Mouse (Mus musculus) hindbrain, embryonic 10.5 days (tissue): Measurements from ENCODE around the gene Ppp1r10. TPM values are rescaled to one million over a fixed set of nuclear protein-coding genes. Genes with fewer than 3 reads are reported as not detected.

Experiments
- DNase-seq: peaks from one replicate; pipeline ENCODE4 v3.0.0-alpha.2; 2017; ENCODE audit warnings: low spot score
- H3K27ac ChIP-seq: fragments of 300-500 bp; sonication (generic); 2 replicates; pipeline ENCODE4 v1.5.1; 2016; ENCODE audit warnings: mild to moderate bottlenecking, moderate library complexity
- H3K27me3 ChIP-seq: fragments of 300-500 bp; sonication (generic); 2 replicates; pipeline ENCODE4 v1.6.1; 2016; ENCODE audit warnings: mild to moderate bottlenecking; ENCODE audit not compliant: poor library complexity, insufficient read depth, severe bottlenecking
- H3K36me3 ChIP-seq: fragments of 300-500 bp; sonication (generic); 2 replicates; pipeline ENCODE4 v1.6.1; 2016; ENCODE audit warnings: mild to moderate bottlenecking, moderate library complexity
- H3K4me1 ChIP-seq: fragments of 300-500 bp; sonication (generic); replicated peaks from 2 replicates; pipeline ENCODE4 v1.6.1; 2016; ENCODE audit warnings: mild to moderate bottlenecking
- H3K4me3 ChIP-seq: fragments of 300-500 bp; sonication (generic); 2 replicates; pipeline ENCODE4 v1.5.1; 2016; ENCODE audit warnings: mild to moderate bottlenecking, moderate library complexity
- H3K9me3 ChIP-seq: fragments of 300-500 bp; sonication (generic); 2 replicates; pipeline ENCODE4 v1.6.1; 2016; ENCODE audit warnings: mild to moderate bottlenecking, moderate library complexity
- WGBS: fragments of 180-500 bp; shearing (Covaris S2); methylation state at CpG from one replicate; pipeline ENCODE4 v1.1.7; 2016; 5-methylcytosine and 5-hydroxymethylcytosine counted together
- polyA plus RNA-seq: library from polyadenylated mRNA; unstranded; fragments of >200 nt; fragmentation: Nextera tagmentation; extraction: Ambion mirVana; gene quantifications from 2 replicates; pipeline ENCODE4 v1.2.1, GENCODE M21; 2016

Ppp1r10 gene
- polyA plus RNA-seq, 1 experiment from 2014 or later: 64.5 TPM

DNA sequence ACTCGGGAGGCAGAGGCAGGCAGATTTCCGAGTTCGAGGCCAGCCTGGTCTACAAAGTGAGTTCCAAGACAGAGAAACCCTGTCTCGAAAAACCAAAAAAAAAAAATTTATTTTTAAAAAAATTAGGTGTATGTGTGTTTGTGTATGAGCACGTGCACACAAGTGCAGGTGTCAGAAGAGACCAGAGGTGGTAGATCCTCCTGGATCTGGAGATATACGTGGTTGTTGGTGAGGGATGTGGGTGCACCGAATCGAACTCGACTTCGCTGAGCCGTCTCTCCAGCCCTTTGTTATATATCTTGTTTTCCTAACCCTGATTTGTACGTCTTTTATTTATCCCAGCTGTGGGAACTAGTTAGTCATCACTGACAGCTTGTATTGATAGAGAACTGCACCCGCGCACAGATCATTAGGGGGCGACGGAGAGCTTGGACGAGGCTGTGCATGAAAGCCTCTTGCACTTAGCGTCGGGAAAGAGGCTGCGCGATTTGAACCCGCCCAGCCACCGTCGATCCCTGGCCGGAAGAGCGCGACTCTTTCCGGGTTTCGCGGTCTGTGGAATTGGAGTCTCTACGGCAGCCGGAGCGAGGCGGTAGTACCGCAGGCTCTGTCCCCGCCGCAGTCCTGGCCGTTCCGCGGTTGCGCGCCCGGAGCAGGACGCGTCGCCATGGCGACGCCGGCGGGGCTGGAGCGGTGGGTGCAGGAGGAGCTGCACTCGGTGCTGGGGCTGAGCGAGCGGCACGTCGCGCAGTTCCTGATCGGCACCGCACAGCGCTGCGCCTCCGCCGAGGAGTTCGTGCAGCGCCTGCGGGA is 36.8 kb upstream of the Ppp1r10 start, which contains the start of gene Dhx16:
TSS of gene Dhx16 (plus strand) at position 575 of the 813 bp plus-strand sequence.
- no peaks in the 10 kb centered on the region for H3K27me3 ChIP-seq
- H3K9me3 ChIP-seq: no peaks in the 10 kb centered on the region
- H3K4me1 ChIP-seq: peaks cover 20% of the 10 kb centered on the region
- DNase-seq: peak; percentile 97
- H3K36me3 ChIP-seq: peaks cover 66% of the 10 kb centered on the region
- peak within 1 kb of the TSS; percentile 89 for H3K27ac ChIP-seq
- WGBS: 6% methylated on average over 66 of the region's 66 CpGs
- peak within 1 kb of the TSS; percentile 97 for H3K4me3 ChIP-seq

DNA sequence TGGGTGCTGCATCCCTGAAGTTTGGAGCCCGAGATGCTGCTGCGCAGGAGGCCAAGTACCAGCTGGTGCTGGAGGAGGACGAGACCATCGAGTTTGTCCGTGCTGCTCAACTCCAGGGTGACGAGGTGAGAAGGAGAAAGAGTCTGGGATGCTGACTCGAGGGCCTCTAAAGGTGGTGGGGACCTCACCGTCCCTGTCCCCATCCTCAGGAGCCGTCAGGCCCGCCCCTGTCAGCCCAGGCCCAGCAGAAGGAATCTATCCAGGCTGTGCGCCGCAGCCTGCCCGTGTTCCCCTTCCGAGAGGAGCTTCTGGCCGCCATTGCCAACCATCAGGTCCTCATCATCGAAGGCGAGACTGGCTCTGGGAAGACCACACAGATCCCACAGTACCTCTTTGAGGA is 33.3 kb upstream of the Ppp1r10 start:
- Histone ChIP-seq H3K9me3 (no peaks in the 10 kb centered on the region), H3K4me1 (peaks cover 20% of the 10 kb centered on the region), H3K4me3 (no peak overlapping the region), H3K36me3 (peaks cover 72% of the 10 kb centered on the region), H3K27ac (no peak overlapping the region), H3K27me3 (no peaks in the 10 kb centered on the region)
- DNase-seq: no peak
- WGBS: 93% methylated on average over 17 of the region's 17 CpGs

DNA sequence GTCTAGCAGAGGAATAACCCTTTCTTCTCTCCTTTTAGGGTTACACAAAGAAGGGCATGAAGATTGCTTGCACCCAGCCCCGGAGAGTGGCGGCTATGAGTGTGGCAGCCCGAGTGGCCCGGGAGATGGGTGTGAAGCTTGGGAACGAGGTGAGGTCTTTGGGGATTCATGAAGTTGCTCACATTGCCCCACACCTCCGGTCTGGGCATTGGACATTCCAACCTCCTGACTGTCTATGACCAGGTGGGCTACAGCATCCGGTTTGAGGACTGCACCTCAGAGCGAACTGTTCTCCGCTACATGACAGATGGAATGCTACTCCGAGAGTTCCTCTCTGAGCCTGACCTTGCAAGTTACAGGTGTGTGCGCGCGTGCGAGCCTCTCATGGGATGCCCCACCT is 32.5 kb upstream of the Ppp1r10 start:
- peaks cover 20% of the 10 kb centered on the region for H3K4me1 ChIP-seq
- H3K27me3 ChIP-seq: no peaks in the 10 kb centered on the region
- no peak overlapping the region for H3K27ac ChIP-seq
- WGBS: 95% methylated on average over 14 of the region's 14 CpGs
- no peaks in the 10 kb centered on the region for H3K9me3 ChIP-seq
- no peak overlapping the region for H3K4me3 ChIP-seq
- DNase-seq: no peak
- peaks cover 78% of the 10 kb centered on the region for H3K36me3 ChIP-seq

DNA sequence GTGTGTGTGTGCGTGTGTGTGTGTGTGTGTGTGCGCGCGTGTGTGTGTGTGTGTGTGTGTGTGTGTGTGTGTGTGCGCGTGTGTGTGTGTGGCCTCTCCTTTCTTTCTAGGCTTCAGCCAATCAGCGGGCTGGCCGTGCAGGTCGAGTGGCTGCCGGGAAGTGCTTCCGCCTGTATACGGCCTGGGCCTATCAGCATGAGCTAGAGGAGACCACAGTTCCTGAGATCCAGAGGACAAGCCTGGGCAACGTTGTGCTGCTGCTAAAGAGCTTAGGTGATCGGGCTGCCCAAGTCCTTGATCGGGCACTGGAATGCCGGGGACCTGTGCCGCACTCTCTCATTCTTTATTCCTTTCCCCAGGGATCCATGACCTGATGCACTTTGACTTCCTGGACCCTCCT is 28.5 kb upstream of the Ppp1r10 start:
- no peak overlapping the region for H3K4me3 ChIP-seq
- 93% methylated on average over 13 of the region's 17 CpGs for WGBS
- peaks cover 100% of the 10 kb centered on the region for H3K36me3 ChIP-seq
- DNase-seq: no peak
- H3K4me1 ChIP-seq: no peaks in the 10 kb centered on the region
- no peaks in the 10 kb centered on the region for H3K27me3 ChIP-seq
- no peak overlapping the region for H3K27ac ChIP-seq
- H3K9me3 ChIP-seq: no peaks in the 10 kb centered on the region

DNA sequence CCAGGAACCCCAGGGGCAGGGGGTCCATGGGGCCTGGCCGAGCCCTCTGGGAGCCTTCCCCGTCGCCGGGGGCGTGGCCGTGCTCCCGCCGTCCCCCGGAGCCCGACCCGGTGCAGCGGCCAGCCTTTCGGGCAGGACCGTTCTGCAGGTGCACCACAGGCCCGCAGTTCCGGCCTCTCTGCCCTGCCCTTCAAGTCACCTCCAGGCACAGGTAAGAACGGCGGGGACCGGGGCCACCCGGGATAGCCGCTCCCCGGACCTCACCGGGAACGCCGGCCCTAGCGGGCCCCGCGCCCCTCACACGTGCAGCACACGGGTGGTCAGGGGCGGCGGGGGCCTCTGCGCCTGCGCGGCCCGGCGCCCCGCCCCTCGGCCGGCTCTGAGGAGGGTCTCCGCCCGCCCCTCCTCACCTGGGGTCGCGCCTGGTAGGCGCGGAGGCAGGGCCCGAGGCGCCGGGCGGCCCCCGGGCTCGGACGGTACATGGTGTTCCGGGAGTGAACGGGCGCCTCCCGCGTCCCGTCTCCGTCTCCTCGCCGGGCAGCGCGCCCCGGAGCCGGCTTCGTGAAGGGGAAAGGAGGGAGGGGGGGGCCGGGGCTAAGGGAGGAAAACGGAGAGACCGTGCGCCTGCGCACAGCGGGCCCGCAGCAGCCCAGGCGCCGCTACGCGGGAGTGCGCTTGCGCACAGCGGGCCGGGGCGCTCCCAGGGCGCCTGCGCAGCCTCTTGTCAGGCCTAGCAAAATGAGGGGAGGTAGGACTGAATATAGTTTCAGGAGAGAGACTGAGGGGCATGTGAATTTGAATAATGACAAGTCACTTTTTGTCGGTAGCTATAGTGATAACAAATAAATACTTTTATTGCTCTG is 19.2 kb upstream of the Ppp1r10 start, which contains the start of gene 2310061I04Rik:
TSS of gene 2310061I04Rik (minus strand) at position 651 of the 863 bp plus-strand sequence.
- peak; percentile 91 for DNase-seq
- WGBS: under 1% methylated on average over 86 of the region's 86 CpGs
- Histone ChIP-seq H3K9me3 (no peaks in the 10 kb centered on the region), H3K27me3 (no peaks in the 10 kb centered on the region), H3K4me3 (peak within 1 kb of the TSS; percentile 91), H3K4me1 (peaks cover 31% of the 10 kb centered on the region), H3K27ac (peak within 1 kb of the TSS; percentile 98), H3K36me3 (peaks cover 80% of the 10 kb centered on the region)

DNA sequence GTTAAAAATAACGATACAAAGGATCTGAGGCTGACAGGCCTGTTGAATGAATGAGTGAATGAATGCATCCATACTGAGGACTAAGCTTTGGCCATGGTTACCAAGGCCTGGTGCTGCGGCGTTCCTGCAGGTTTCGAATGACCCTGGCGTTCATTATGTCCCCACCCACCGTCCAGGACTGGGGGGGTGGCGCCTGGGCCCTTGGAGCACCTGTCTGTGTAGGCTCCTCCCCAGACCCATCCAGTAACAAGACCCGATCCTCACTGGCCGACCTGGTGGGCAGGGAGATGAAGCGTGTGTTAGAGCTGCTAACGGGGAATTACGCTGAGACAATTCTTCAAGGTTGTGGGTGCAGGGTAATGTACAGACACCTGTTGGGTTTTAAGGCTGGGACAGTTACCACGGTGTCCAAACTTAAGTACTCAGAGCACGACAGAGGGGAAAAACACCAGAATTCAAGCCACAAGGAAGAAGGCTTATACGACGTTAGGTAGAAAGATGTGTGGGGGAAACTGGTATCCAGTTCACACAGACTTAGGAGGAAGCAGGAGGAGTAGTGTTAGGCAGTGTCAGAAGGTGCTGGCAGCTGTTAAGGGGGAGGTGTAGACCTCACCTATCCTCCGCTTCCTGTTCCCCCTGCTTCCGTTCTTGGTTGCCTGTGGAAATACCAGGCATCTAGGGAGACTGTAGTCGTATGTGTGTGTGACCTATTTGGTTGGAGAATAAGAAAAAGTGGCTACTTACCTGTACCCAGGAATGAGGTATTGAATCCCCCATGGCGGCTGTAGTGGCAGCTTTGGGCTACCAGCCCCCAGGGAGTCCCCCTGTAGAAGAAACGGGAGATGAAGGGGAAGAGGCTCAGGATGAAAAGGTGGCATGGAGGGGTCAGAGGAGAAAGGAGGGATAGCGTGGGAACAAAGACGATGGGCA is 18.3 kb upstream of the Ppp1r10 start:
- Histone ChIP-seq H3K4me1 (peaks cover 31% of the 10 kb centered on the region), H3K27ac (peak overlapping the region; percentile 98), H3K36me3 (peaks cover 80% of the 10 kb centered on the region), H3K4me3 (peak overlapping the region; percentile 91), H3K27me3 (no peaks in the 10 kb centered on the region), H3K9me3 (no peaks in the 10 kb centered on the region)
- 45% methylated on average over 23 of the region's 23 CpGs for WGBS
- no peak for DNase-seq

DNA sequence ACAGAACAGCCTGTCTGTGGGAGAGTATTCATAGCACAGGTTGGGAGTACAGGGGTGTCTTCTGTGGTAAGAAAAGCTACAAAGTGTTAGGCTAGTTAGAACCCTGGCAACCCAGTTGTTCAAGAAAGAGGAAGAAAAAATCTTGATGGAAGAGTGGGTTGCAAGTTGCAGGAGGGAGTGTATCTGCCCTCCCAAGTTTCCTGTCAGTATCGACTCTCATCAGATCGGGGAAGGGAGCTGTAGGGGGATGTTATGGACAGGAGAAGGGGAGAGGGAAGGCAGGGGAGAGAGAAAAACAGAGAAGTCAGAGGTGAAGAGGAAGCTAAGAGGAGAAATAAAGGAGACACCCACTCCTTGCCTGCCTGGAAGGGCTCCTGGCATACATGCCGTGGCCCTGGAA is 15.6 kb upstream of the Ppp1r10 start:
- no peak overlapping the region for H3K27ac ChIP-seq
- H3K36me3 ChIP-seq: peaks cover 82% of the 10 kb centered on the region
- WGBS: 94% methylated on average over 3 of the region's 3 CpGs
- no peak for DNase-seq
- no peaks in the 10 kb centered on the region for H3K27me3 ChIP-seq
- H3K4me3 ChIP-seq: no peak overlapping the region
- no peaks in the 10 kb centered on the region for H3K9me3 ChIP-seq
- peaks cover 27% of the 10 kb centered on the region for H3K4me1 ChIP-seq

DNA sequence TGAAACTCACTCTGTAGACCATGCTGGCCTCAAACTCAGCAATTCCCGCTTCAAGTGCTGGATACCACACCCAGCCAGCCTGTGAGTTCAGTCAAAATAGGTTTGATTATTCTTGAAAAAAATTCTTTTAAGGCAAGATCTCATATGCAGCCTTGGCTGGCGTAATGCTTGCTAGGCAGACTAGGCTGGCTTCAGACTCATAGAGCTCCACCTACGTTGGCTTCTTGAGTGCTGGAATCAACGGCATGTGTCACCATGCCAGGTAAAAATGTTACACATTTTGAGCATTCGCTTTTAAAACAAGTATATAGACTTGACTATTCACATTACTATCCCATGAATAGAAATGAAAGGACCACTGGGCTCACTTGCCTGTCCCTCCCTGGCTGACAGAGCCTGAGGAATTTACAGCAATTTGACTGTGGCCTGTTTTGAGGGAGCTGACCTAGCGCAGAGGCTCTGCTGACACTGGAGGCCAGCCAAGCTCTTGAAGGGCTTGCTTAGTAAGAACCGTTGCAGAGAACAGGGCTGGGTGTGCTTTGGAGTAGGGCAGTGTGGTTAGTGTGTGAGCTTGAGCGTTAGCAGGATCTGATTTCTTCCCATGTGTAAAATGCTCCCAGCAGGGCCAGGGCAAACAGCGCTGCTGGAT is 12.8 kb upstream of the Ppp1r10 start:
- DNase-seq: no peak
- 92% methylated on average over 9 of the region's 9 CpGs for WGBS
- H3K36me3 ChIP-seq: peaks cover 100% of the 10 kb centered on the region

DNA sequence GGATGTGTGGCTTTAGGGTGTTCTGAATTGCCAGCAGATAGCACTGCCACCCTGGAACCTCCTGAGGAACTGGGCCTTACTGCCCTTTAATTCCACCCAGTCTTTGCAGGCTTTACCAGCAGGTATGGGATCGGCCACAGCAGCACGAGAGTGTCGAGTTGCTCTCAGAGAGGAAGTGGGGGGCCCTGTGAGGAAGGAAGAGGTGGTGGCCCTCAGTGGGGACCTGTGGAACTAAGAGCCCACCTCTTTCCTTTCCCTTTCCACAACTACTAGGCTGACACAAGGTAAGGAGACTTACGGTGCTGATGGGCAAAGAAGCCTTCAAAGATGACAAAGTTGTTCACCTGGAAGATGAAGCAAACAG is 12.3 kb upstream of the Ppp1r10 start:
- Histone ChIP-seq H3K27ac (no peak overlapping the region), H3K4me1 (peaks cover 11% of the 10 kb centered on the region), H3K4me3 (no peak overlapping the region), H3K9me3 (no peaks in the 10 kb centered on the region), H3K36me3 (peaks cover 99% of the 10 kb centered on the region), H3K27me3 (no peaks in the 10 kb centered on the region)
- WGBS: 88% methylated on average over 4 of the region's 4 CpGs
- DNase-seq: no peak

More for the DNA sequence above, 12.8 kb upstream of the Ppp1r10 start:
- H3K9me3 ChIP-seq: no peaks in the 10 kb centered on the region
- H3K27me3 ChIP-seq: no peaks in the 10 kb centered on the region
- peaks cover 6% of the 10 kb centered on the region for H3K4me1 ChIP-seq
- no peak overlapping the region for H3K4me3 ChIP-seq
- H3K27ac ChIP-seq: no peak overlapping the region

DNA sequence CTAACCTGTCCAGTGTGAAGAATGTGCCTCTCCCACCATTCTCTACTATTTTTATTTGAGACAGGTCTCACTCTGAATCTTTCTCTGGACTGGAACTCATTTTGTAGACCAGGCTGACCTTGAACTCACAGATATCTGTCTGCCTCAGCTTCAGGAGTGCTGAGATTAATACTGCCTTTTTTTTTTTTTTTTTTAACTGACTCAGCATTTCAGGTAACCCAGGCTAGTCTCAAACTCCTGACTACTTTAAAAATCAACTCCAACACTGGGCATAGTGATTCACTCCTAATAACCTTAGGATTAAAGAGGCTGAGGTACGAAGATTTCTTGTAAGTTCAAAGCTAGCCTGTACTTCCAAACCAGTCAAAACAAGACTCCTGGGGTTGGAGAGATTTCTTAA is 10.6 kb upstream of the Ppp1r10 start:
- Histone ChIP-seq H3K27ac (no peak overlapping the region), H3K36me3 (peaks cover 83% of the 10 kb centered on the region), H3K27me3 (no peaks in the 10 kb centered on the region), H3K4me1 (peaks cover 21% of the 10 kb centered on the region), H3K4me3 (no peak overlapping the region), H3K9me3 (no peaks in the 10 kb centered on the region)
- WGBS: 95% methylated on average over 1 of the region's 1 CpGs
- DNase-seq: no peak

DNA sequence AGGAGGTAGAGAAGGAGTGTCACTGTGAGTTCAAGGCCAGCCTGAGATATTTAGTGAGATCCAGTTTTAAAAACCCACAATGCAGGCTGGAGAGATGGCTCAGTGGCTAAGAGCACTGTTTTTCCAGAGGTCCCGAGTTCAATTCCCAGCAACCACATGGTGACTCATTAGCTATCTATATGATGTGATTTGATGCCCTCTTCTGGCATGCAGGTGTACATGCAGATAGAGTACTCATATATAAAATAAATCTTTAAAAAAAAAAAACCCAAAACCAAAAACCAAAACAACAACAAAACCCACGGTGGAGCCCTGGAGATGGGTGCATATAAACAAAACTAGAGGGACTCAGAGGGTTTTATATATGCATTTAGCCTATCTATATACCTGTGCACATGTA is 8.6 kb upstream of the Ppp1r10 start:
- no peaks in the 10 kb centered on the region for H3K9me3 ChIP-seq

More for the DNA sequence above, 8.6 kb upstream of the Ppp1r10 start:
- no peak overlapping the region for H3K27ac ChIP-seq
- WGBS: 89% methylated on average over 2 of the region's 2 CpGs
- peaks cover 83% of the 10 kb centered on the region for H3K36me3 ChIP-seq
- no peaks in the 10 kb centered on the region for H3K27me3 ChIP-seq
- H3K4me1 ChIP-seq: peaks cover 21% of the 10 kb centered on the region
- no peak for DNase-seq
- H3K4me3 ChIP-seq: no peak overlapping the region
